Mouse (Mus musculus) brain, embryonic 14.5 days (tissue): ENCODE measurements at regions not wholly inside any gene's neighbourhood (a gene's known extent, or its start where the extent isn't known, plus 50 kb on each side); places are given as distances from the start of the nearest gene placed in this dataset.

Experiments
- DNase-seq: peaks from one replicate; pipeline ENCODE4 v3.0.0-alpha.2; 2011; ENCODE audit warnings: low read depth
- CTCF ChIP-seq: fragments of 200-500 bp; IDR thresholded peaks from 2 replicates; pipeline ENCODE4 v1.5.1; 2012; ENCODE audit warnings: inconsistent platforms, mild to moderate bottlenecking, moderate library complexity, borderline replicate concordance; ENCODE audit not compliant: insufficient read depth, insufficient read length; ENCODE audit errors: extremely low read depth
- POLR2A ChIP-seq: fragments of 200-500 bp; IDR thresholded peaks from 2 replicates; pipeline ENCODE4 v1.6.1; 2012; ENCODE audit warnings: mild to moderate bottlenecking, inconsistent platforms, borderline replicate concordance; ENCODE audit not compliant: poor library complexity, insufficient read depth, insufficient read length, severe bottlenecking; ENCODE audit errors: extremely low read depth

- no peak for DNase-seq
- TF ChIP-seq CTCF (no peak), POLR2A (no peak)
These were observed 124.4 kb downstream of the Maf start for GRCm38 (mm10) chr8:115583221-115583620.

- TF ChIP-seq POLR2A = no peak
These were observed 125.6 kb downstream of the Maf start for GRCm38 (mm10) chr8:115581940-115582517.

GRCm38 (mm10) chr8:115568394-115568793, 139.2 kb downstream of the Maf start:
- no peak for DNase-seq

More at GRCm38 (mm10) chr8:115581940-115582517, 125.6 kb downstream of the Maf start:
- DNase-seq = no peak

GRCm38 (mm10) chr8:115565768-115566167, 141.8 kb downstream of the Maf start:
- TF ChIP-seq CTCF (no peak), POLR2A (no peak)
- no peak for DNase-seq

More at GRCm38 (mm10) chr8:115568394-115568793, 139.2 kb downstream of the Maf start:
- TF ChIP-seq CTCF = no peak
- TF ChIP-seq POLR2A = no peak

GRCm38 (mm10) chr8:115562362-115562761, 145.2 kb downstream of the Maf start:
- no peak for DNase-seq
- no peak for TF ChIP-seq CTCF

- no peak for DNase-seq
- no peak for TF ChIP-seq CTCF
- TF ChIP-seq POLR2A = no peak
These were observed 146.3 kb downstream of the Maf start for GRCm38 (mm10) chr8:115560985-115561916.

GRCm38 (mm10) chr8:115555452-115555851, 152.1 kb downstream of the Maf start:
- no peak for TF ChIP-seq POLR2A
- TF ChIP-seq CTCF = no peak

GRCm38 (mm10) chr8:115554185-115554584, 153.4 kb downstream of the Maf start:
- no peak for DNase-seq
- TF ChIP-seq CTCF = no peak
- TF ChIP-seq POLR2A = no peak

More at GRCm38 (mm10) chr8:115555452-115555851, 152.1 kb downstream of the Maf start:
- no peak for DNase-seq

- no peak for DNase-seq
- no peak for TF ChIP-seq CTCF
- TF ChIP-seq POLR2A = no peak
These were observed 156.3 kb downstream of the Maf start for GRCm38 (mm10) chr8:115551262-115551661.

GRCm38 (mm10) chr8:115549112-115549511, 158.5 kb downstream of the Maf start:
- peak; percentile 72 for DNase-seq
- TF ChIP-seq CTCF (no peak), POLR2A (no peak)

- TF ChIP-seq CTCF (no peak), POLR2A (no peak)
- no peak for DNase-seq
These were observed 163.5 kb downstream of the Maf start for GRCm38 (mm10) chr8:115544067-115544466.

- TF ChIP-seq POLR2A (no peak), CTCF (no peak)
- no peak for DNase-seq
These were observed 164.7 kb downstream of the Maf start for GRCm38 (mm10) chr8:115542935-115543334.
